Mouse (Mus musculus) regulatory T cell (primary cell): ENCODE measurements around the gene Swsap1.

Experiments
- in situ Hi-C: fragments of 300-600 bp; cut with MboI, MseI; formaldehyde crosslinking; loops from one replicate; pipeline ENCODE4 v1.15.1; 2025; ENCODE audit warnings: high pct_unique_total_duplicates

Gene Swsap1

GRCm38 (mm10) chr9:21962416-21963059, 7.0 kb downstream of the Swsap1 start:
- in situ Hi-C loops, result no loop called here

- in situ Hi-C loops, result no loop called here
These were observed 7.9 kb downstream of the Swsap1 start, which contains the start of gene Epor for GRCm38 (mm10) chr9:21963417-21963816. Gene Epor (minus strand): TSS chr9:21963506.

- in situ Hi-C loops, result no loop called here
These were observed 13.3 kb downstream of the Swsap1 start for GRCm38 (mm10) chr9:21968883-21969282.

- in situ Hi-C loops, result no loop called here
These were observed 13.7 kb downstream of the Swsap1 start for GRCm38 (mm10) chr9:21969304-21969703.

GRCm38 (mm10) chr9:21976626-21977175, 21.1 kb downstream of the Swsap1 start:
- in situ Hi-C loops, result loop anchor here (5.0 kb wide), 1 partner anchor 71 kb away; no protein-coding TSS in a partner anchor

GRCm38 (mm10) chr9:21977331-21977730, 21.8 kb downstream of the Swsap1 start:
- in situ Hi-C loops, result loop anchor here (5.0 kb wide), 1 partner anchor 70 kb away; no protein-coding TSS in a partner anchor

GRCm38 (mm10) chr9:21977972-21978371, 22.4 kb downstream of the Swsap1 start:
- in situ Hi-C loops, result loop anchor here (5.0 kb wide), 1 partner anchor 69 kb away; no protein-coding TSS in a partner anchor

GRCm38 (mm10) chr9:21978398-21979128, 23.0 kb downstream of the Swsap1 start:
- in situ Hi-C loops, result loop anchor here (5.0 kb wide), 1 partner anchor 69 kb away; no protein-coding TSS in a partner anchor

- in situ Hi-C loops, result no loop called here
These were observed 28.4 kb downstream of the Swsap1 start for GRCm38 (mm10) chr9:21983911-21984310.

GRCm38 (mm10) chr9:21987592-21988342, 32.2 kb downstream of the Swsap1 start:
- in situ Hi-C loops, result no loop called here

GRCm38 (mm10) chr9:21988421-21989101, 33.0 kb downstream of the Swsap1 start:
- in situ Hi-C loops, result no loop called here

GRCm38 (mm10) chr9:21989230-21990110, 33.9 kb downstream of the Swsap1 start, which contains the start of gene Rgl3:
Gene Rgl3 (minus strand): TSS chr9:21989446.
- in situ Hi-C loops, result no loop called here

GRCm38 (mm10) chr9:21992227-21992626, 36.7 kb downstream of the Swsap1 start:
- in situ Hi-C loops, result no loop called here

GRCm38 (mm10) chr9:21996178-21996867, 40.8 kb downstream of the Swsap1 start:
- in situ Hi-C loops, result no loop called here

- in situ Hi-C loops, result loop anchor here (5.0 kb wide), 1 partner anchor 83 kb away; the partner anchor contains the start of gene Rab3d
These were observed 44.7 kb downstream of the Swsap1 start for GRCm38 (mm10) chr9:22000296-22000695.

GRCm38 (mm10) chr9:22001633-22002032, 46.1 kb downstream of the Swsap1 start:
- in situ Hi-C loops, result loop anchor here (5.0 kb wide), 1 partner anchor 84 kb away; the partner anchor contains the start of gene Rab3d

- in situ Hi-C loops, result loop anchor here (5.0 kb wide), 1 partner anchor 85 kb away; the partner anchor contains the start of gene Rab3d
These were observed 46.9 kb downstream of the Swsap1 start, which contains the start of the genes Ccdc151 and Prkcsh for GRCm38 (mm10) chr9:22002194-22003162. Gene Ccdc151 (minus strand): TSS chr9:22002634. Gene Prkcsh (plus strand): TSS chr9:22002806.

- in situ Hi-C loops, result loop anchor here (5.0 kb wide), 1 partner anchor 86 kb away; the partner anchor contains the start of gene Rab3d
These were observed 47.6 kb downstream of the Swsap1 start for GRCm38 (mm10) chr9:22003163-22003554.
